Mouse (Mus musculus) MEL (cell line): Measurements from ENCODE around the gene Sema5a. TPM values are rescaled to one million over a fixed set of nuclear protein-coding genes. Genes with fewer than 3 reads are reported as not detected.

ENCODE experiments used
- DNase-seq: peaks from one replicate; pipeline ENCODE4 v3.0.0; 2011; ENCODE audit warnings: low read depth, low spot score
- H3K27ac ChIP-seq: 2 replicates; pipeline ENCODE4 v1.5.1; 2012; ENCODE audit warnings: low read depth, mild to moderate bottlenecking, control low read depth, low read length, moderate library complexity; ENCODE audit not compliant: control insufficient read depth
- H3K27me3 ChIP-seq, 2 experiments: fragments of 150-350 bp in 1 of 2; sonication (generic) in 1 of 2; 2 replicates each; pipeline ENCODE4 v1.6.1; 2012; ENCODE audit warnings: low read length in 2 of 2, mild to moderate bottlenecking in 2 of 2, improper control_type of control experiment in 1 of 2, moderate library complexity in 1 of 2; ENCODE audit not compliant: insufficient read depth in 2 of 2, control insufficient read depth in 1 of 2
- H3K36me3 ChIP-seq, 2 experiments: 2 replicates each; pipeline ENCODE4 v1.6.1; 2012 to 2014; ENCODE audit warnings: low read length in 2 of 2, improper control_type of control experiment in 1 of 2, inconsistent platforms in 1 of 2, mild to moderate bottlenecking in 1 of 2; ENCODE audit not compliant: insufficient read depth in 2 of 2, control insufficient read depth in 1 of 2
- H3K4me1 ChIP-seq, 2 experiments: fragments of 150-350 bp in 1 of 2; sonication (generic) in 1 of 2; 2 replicates each; pipeline ENCODE4 v1.6.1; 2012; ENCODE audit warnings: low read length in 2 of 2, improper control_type of control experiment in 1 of 2, mild to moderate bottlenecking in 1 of 2; ENCODE audit not compliant: insufficient read depth in 2 of 2, control insufficient read depth in 1 of 2
- H3K4me3 ChIP-seq, 2 experiments: fragments of 150-350 bp in 1 of 2; sonication (generic) in 1 of 2; 2 replicates each; pipeline ENCODE4 v1.5.1; 2012; ENCODE audit warnings: low read depth in 2 of 2, low read length in 2 of 2, mild to moderate bottlenecking in 2 of 2, moderate library complexity in 2 of 2, control low read depth in 1 of 2, improper control_type of control experiment in 1 of 2; ENCODE audit not compliant: control insufficient read depth in 1 of 2, insufficient read depth in 1 of 2
- H3K79me2 ChIP-seq: 2 replicates; pipeline ENCODE4 v1.6.1; 2012; ENCODE audit warnings: mild to moderate bottlenecking, low read length, moderate library complexity; ENCODE audit not compliant: control insufficient read depth, poor library complexity, insufficient read depth
- H3K9ac ChIP-seq: 2 replicates; pipeline ENCODE4 v1.6.1; 2012; ENCODE audit warnings: low read depth, mild to moderate bottlenecking, control low read depth, low read length, moderate library complexity; ENCODE audit not compliant: control insufficient read depth, poor library complexity, severe bottlenecking
- H3K9me3 ChIP-seq: fragments of 150-350 bp; sonication (generic); replicated peaks from 2 replicates; pipeline ENCODE4 v1.6.1; 2012; ENCODE audit warnings: mild to moderate bottlenecking, low read length, improper control_type of control experiment, moderate library complexity; ENCODE audit not compliant: insufficient read depth
- BHLHE40 ChIP-seq: IDR thresholded peaks from 2 replicates; pipeline ENCODE4 v1.6.1; 2012; ENCODE audit warnings: low read depth, mild to moderate bottlenecking, inconsistent platforms, low read length, improper control_type of control experiment, borderline replicate concordance
- CHD1 ChIP-seq: IDR thresholded peaks from 2 replicates; pipeline ENCODE4 v1.6.1; 2012; ENCODE audit warnings: low read depth, mild to moderate bottlenecking, inconsistent platforms, low read length, improper control_type of control experiment
- CTCF ChIP-seq, 3 experiments: IDR thresholded peaks in 2 of 3; conservative IDR thresholded peaks in 1 of 3; 2 replicates each; pipeline ENCODE4 v1.5.1; 2011 to 2012; ENCODE audit warnings: low read length in 3 of 3, low read depth in 2 of 3, mild to moderate bottlenecking in 2 of 3, improper control_type of control experiment in 1 of 3, inconsistent platforms in 1 of 3, mixed read lengths in 1 of 3, moderate library complexity in 1 of 3; ENCODE audit not compliant: control insufficient read depth in 1 of 3, insufficient read depth in 1 of 3, poor library complexity in 1 of 3, severe bottlenecking in 1 of 3
- ELF1 ChIP-seq: IDR thresholded peaks from 2 replicates; pipeline ENCODE4 v1.6.1; 2014; ENCODE audit warnings: low read depth, mild to moderate bottlenecking, inconsistent platforms, low read length, improper control_type of control experiment, moderate library complexity
- EP300 ChIP-seq, 2 experiments: IDR thresholded peaks; 2 replicates each; pipeline ENCODE4 v1.6.1; 2011; ENCODE audit warnings: improper control_type of control experiment in 2 of 2, low read length in 2 of 2, low read depth in 1 of 2, mild to moderate bottlenecking in 1 of 2
- ETS1 ChIP-seq: IDR thresholded peaks from 2 replicates; pipeline ENCODE4 v1.6.1; 2012; ENCODE audit warnings: low read depth, mild to moderate bottlenecking, inconsistent platforms, low read length, improper control_type of control experiment, moderate library complexity
- GABPA ChIP-seq: IDR thresholded peaks from 2 replicates; pipeline ENCODE4 v1.6.1; 2012; ENCODE audit warnings: low read depth, mild to moderate bottlenecking, inconsistent platforms, low read length, improper control_type of control experiment, moderate library complexity
- HCFC1 ChIP-seq: IDR thresholded peaks from 2 replicates; pipeline ENCODE4 v1.6.1; 2012; ENCODE audit warnings: low read depth, mild to moderate bottlenecking, inconsistent platforms, low read length, improper control_type of control experiment, moderate library complexity
- KAT2A ChIP-seq: conservative IDR thresholded peaks from 2 replicates; pipeline ENCODE4 v1.6.1; 2012; ENCODE audit warnings: low read depth, low read length, improper control_type of control experiment, inconsistent platforms
- MAFK ChIP-seq: IDR thresholded peaks from 2 replicates; pipeline ENCODE4 v1.6.1; 2011; ENCODE audit warnings: low read depth, mild to moderate bottlenecking, low read length, improper control_type of control experiment, borderline replicate concordance
- MAZ ChIP-seq: IDR thresholded peaks from 2 replicates; pipeline ENCODE4 v1.6.1; 2012; ENCODE audit warnings: low read depth, mild to moderate bottlenecking, inconsistent platforms, low read length, improper control_type of control experiment
- MEF2A ChIP-seq: IDR thresholded peaks from 2 replicates; pipeline ENCODE4 v1.6.1; 2014; ENCODE audit warnings: low read depth, mild to moderate bottlenecking, inconsistent platforms, low read length, improper control_type of control experiment; ENCODE audit not compliant: poor library complexity, insufficient replicate concordance, severe bottlenecking; ENCODE audit errors: extremely low read depth
- MXI1 ChIP-seq: IDR thresholded peaks from 2 replicates; pipeline ENCODE4 v1.6.1; 2011; ENCODE audit warnings: mild to moderate bottlenecking, low read depth, low read length, improper control_type of control experiment
- MYB ChIP-seq: IDR thresholded peaks from 2 replicates; pipeline ENCODE4 v1.6.1; 2011; ENCODE audit warnings: mild to moderate bottlenecking, low read depth, low read length, improper control_type of control experiment
- MYC ChIP-seq: IDR thresholded peaks from 2 replicates; pipeline ENCODE4 v1.6.1; 2011; ENCODE audit warnings: low read depth, mild to moderate bottlenecking, low read length, improper control_type of control experiment, moderate library complexity
- NELFE ChIP-seq: IDR thresholded peaks from 2 replicates; pipeline ENCODE4 v1.6.1; 2011; ENCODE audit warnings: low read depth, low read length, improper control_type of control experiment
- NRF1 ChIP-seq: IDR thresholded peaks from 2 replicates; pipeline ENCODE4 v1.6.1; 2014; ENCODE audit warnings: low read depth, mild to moderate bottlenecking, inconsistent platforms, low read length, improper control_type of control experiment, moderate library complexity; ENCODE audit not compliant: poor library complexity, insufficient read depth, severe bottlenecking
- POLR2A ChIP-seq, 2 experiments: IDR thresholded peaks; 2 replicates each; pipeline ENCODE4 v1.6.1; 2011 to 2012; ENCODE audit warnings: low read length in 2 of 2, mild to moderate bottlenecking in 2 of 2, control low read depth in 1 of 2, improper control_type of control experiment in 1 of 2, low read depth in 1 of 2, moderate library complexity in 1 of 2; ENCODE audit not compliant: control insufficient read depth in 1 of 2, insufficient read depth in 1 of 2, poor library complexity in 1 of 2
- POLR2AphosphoS2 ChIP-seq: IDR thresholded peaks from 2 replicates; pipeline ENCODE4 v1.6.1; 2011; ENCODE audit warnings: low read length, improper control_type of control experiment
- POLR2AphosphoS5 ChIP-seq: IDR thresholded peaks from 2 replicates; pipeline ENCODE4 v1.6.1; 2012; ENCODE audit warnings: low read depth, borderline replicate concordance, mild to moderate bottlenecking, inconsistent platforms, low read length, moderate library complexity, mixed read lengths
- RCOR1 ChIP-seq: IDR thresholded peaks from 2 replicates; pipeline ENCODE4 v1.6.1; 2012; ENCODE audit warnings: low read depth, mild to moderate bottlenecking, inconsistent platforms, low read length, improper control_type of control experiment
- SIN3A ChIP-seq: IDR thresholded peaks from 2 replicates; pipeline ENCODE4 v1.6.1; 2012; ENCODE audit warnings: low read length, improper control_type of control experiment, inconsistent platforms
- TAL1 ChIP-seq: IDR thresholded peaks from 2 replicates; pipeline ENCODE4 v1.6.1; 2012; ENCODE audit warnings: mild to moderate bottlenecking, inconsistent platforms, low read length, moderate library complexity, mixed read lengths
- TBP ChIP-seq: IDR thresholded peaks from 2 replicates; pipeline ENCODE4 v1.8.0; 2011; ENCODE audit warnings: low read depth, low read length, improper control_type of control experiment
- TCF12 ChIP-seq: IDR thresholded peaks from 2 replicates; pipeline ENCODE4 v1.6.1; 2014; ENCODE audit warnings: low read depth, mild to moderate bottlenecking, inconsistent platforms, low read length, improper control_type of control experiment, moderate library complexity
- UBTF ChIP-seq: IDR thresholded peaks from 2 replicates; pipeline ENCODE4 v1.6.1; 2012; ENCODE audit warnings: low read depth, mild to moderate bottlenecking, inconsistent platforms, low read length, improper control_type of control experiment, moderate library complexity, borderline replicate concordance; ENCODE audit not compliant: insufficient read depth
- USF1 ChIP-seq: IDR thresholded peaks from 2 replicates; pipeline ENCODE4 v1.6.1; 2014; ENCODE audit warnings: low read depth, mild to moderate bottlenecking, inconsistent platforms, low read length, improper control_type of control experiment, moderate library complexity
- USF2 ChIP-seq, 2 experiments: IDR thresholded peaks; 2 replicates each; pipeline ENCODE4 v1.6.1; 2011 to 2012; ENCODE audit warnings: improper control_type of control experiment in 2 of 2, low read length in 2 of 2, borderline replicate concordance in 1 of 2, inconsistent platforms in 1 of 2, low read depth in 1 of 2, mild to moderate bottlenecking in 1 of 2; ENCODE audit not compliant: insufficient read depth in 1 of 2
- ZC3H11A ChIP-seq: IDR thresholded peaks from 2 replicates; pipeline ENCODE4 v1.6.1; 2012; ENCODE audit warnings: low read depth, mild to moderate bottlenecking, inconsistent platforms, low read length, improper control_type of control experiment
- ZMIZ1 ChIP-seq: IDR thresholded peaks from 2 replicates; pipeline ENCODE4 v1.6.1; 2012; ENCODE audit warnings: low read depth, mild to moderate bottlenecking, inconsistent platforms, low read length, improper control_type of control experiment, moderate library complexity
- polyA plus RNA-seq, 2 experiments: library from polyadenylated mRNA; stranded (reverse) in 1 of 2; unstranded in 1 of 2; fragments of >175 nt in 1 of 2; fragments of >200 nt in 1 of 2; gene quantifications; 2 replicates each; pipeline versions ENCODE4 v1.2.1 to v1.2.4; 2012; ENCODE audit warnings: low replicate concordance in 2 of 2, low read depth in 1 of 2; ENCODE audit not compliant: insufficient read length in 2 of 2, insufficient read depth in 1 of 2, missing spikeins in 1 of 2
- total RNA-seq: library from RNA; depleted of rRNA; stranded (reverse); fragments of 300-350 nt; gene quantifications from 2 replicates; pipeline ENCODE4 v1.2.3, GENCODE M21; 2012

Sema5a gene
- total and polyA plus RNA-seq, 3 experiments, result not detected

DNA sequence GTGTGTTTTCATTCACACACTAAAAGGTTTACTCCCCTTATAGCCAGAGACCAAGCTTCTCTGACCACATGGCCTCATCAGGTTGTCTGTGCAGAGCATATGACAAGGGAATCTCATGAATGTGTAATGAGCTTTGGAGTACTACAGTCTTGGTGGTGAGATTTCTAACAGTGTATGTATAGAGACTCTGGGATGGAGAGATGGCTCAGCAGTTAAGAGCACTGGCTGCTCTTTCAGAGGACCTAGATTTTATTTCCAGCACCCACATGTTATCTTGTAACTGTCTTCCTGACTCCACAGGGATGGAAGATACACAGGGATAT is 189.2 kb downstream of the Sema5a start:
- Histone ChIP-seq H3K27ac (no peak overlapping the region), H3K4me1 (no peaks in the 10 kb centered on the region), H3K27me3 (no peaks in the 10 kb centered on the region), H3K9ac (no peak overlapping the region), H3K4me3 (no peak overlapping the region), H3K9me3 (no peaks in the 10 kb centered on the region), H3K36me3 (no peaks in the 10 kb centered on the region), H3K79me2 (no peaks in the 10 kb centered on the region)
- TF ChIP-seq NRF1 (no peak), MXI1 (no peak), MAFK (no peak), TCF12 (no peak), MEF2A (no peak), MYC (no peak), CHD1 (no peak), CTCF (IDR thresholded peaks at IDR 0.05 in 2 of 3, conservative IDR thresholded peaks at IDR 0.05 in 1 of 3; ENCODE audit: control insufficient read depth in 1 of 3, insufficient read depth in 1 of 3, low read depth in 2 of 3, low read length in 3 of 3, poor library complexity in 1 of 3, severe bottlenecking in 1 of 3) (no peak), TBP (no peak), NELFE (no peak), MYB (no peak), USF2 (IDR thresholded peaks at IDR 0.05; ENCODE audit: borderline replicate concordance in 1 of 2, insufficient read depth in 1 of 2, low read depth in 1 of 2, low read length in 2 of 2) (no peak), USF1 (no peak), ELF1 (no peak), POLR2AphosphoS5 (no peak), HCFC1 (no peak), KAT2A (no peak), EP300 (IDR thresholded peaks at IDR 0.05; ENCODE audit: low read depth in 1 of 2, low read length in 2 of 2) (no peak), TAL1 (no peak), SIN3A (no peak)
- no peak for DNase-seq

DNA sequence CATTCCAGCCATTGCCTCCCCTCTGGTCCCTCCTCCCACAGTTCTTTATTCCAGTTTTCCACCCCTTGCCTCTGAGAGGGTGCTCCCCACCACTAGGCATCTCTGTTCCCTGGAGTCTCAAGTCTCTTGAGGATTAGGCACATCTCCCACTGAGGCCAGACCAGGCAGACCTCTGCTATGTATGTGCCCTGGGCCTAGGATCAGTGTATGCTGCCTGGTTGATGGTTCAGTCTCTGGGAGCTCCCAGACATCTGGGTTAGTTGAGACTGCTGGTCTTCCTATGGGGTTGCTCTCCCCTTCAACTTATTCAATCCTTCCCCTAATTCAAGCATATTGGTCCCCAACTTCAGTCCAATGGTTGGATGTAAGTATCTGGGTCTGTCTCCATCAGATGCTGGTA is 189.7 kb downstream of the Sema5a start:
- Histone ChIP-seq H3K36me3 (no peaks in the 10 kb centered on the region), H3K9me3 (no peaks in the 10 kb centered on the region), H3K79me2 (no peaks in the 10 kb centered on the region), H3K9ac (no peak overlapping the region), H3K4me1 (no peaks in the 10 kb centered on the region), H3K4me3 (no peak overlapping the region), H3K27me3 (no peaks in the 10 kb centered on the region), H3K27ac (no peak overlapping the region)
- no peak for DNase-seq
- no peak for TF ChIP-seq TBP
- no peak for TF ChIP-seq TAL1
- TF ChIP-seq ZC3H11A, result no peak
- no peak for TF ChIP-seq UBTF
- TF ChIP-seq KAT2A, result no peak
- TF ChIP-seq ETS1, result no peak
- no peak for TF ChIP-seq POLR2A (IDR thresholded peaks at IDR 0.05; ENCODE audit: control insufficient read depth in 1 of 2, insufficient read depth in 1 of 2, low read depth in 1 of 2, low read length in 2 of 2, poor library complexity in 1 of 2)
- TF ChIP-seq MAFK, result no peak
- no peak for TF ChIP-seq POLR2AphosphoS2
- no peak for TF ChIP-seq ZMIZ1
- no peak for TF ChIP-seq BHLHE40
- TF ChIP-seq ELF1, result no peak
- no peak for TF ChIP-seq CHD1
- TF ChIP-seq GABPA, result no peak
- no peak for TF ChIP-seq MAZ
- no peak for TF ChIP-seq RCOR1
- TF ChIP-seq NELFE, result no peak
- TF ChIP-seq USF1, result no peak
- no peak for TF ChIP-seq MYB
- TF ChIP-seq USF2 (IDR thresholded peaks at IDR 0.05; ENCODE audit: borderline replicate concordance in 1 of 2, insufficient read depth in 1 of 2, low read depth in 1 of 2, low read length in 2 of 2), result no peak
